Mouse (Mus musculus): Measurements from ENCODE around the gene Gucd1. TPM values are rescaled to one million over a fixed set of nuclear protein-coding genes. Genes with fewer than 3 reads are reported as not detected.

The Gucd1 gene
- polyA plus RNA-seq (2012; rRNA removed; ENCODE audit: low replicate concordance), result 51.6 and 74.4 TPM in 2 replicates

GRCm38 (mm10) chr10:75517758-75518143, at the start of gene Gucd1:
Gene Gucd1 (minus strand): TSS chr10:75517972.

GRCm38 (mm10) chr10:75561071-75561654, 43.4 kb upstream of the Gucd1 start, which contains the start of gene Ggt1:
Gene Ggt1 (plus strand): TSS chr10:75561604.

GRCm38 (mm10) chr10:75559676-75560548, 42.1 kb upstream of the Gucd1 start, which contains the start of gene Lrrc75b:
Gene Lrrc75b (minus strand): TSS chr10:75560330.

GRCm38 (mm10) chr10:75517073-75517757, 557 bp downstream of the Gucd1 start, which contains the start of gene Snrpd3:
Gene Snrpd3 (plus strand): TSS chr10:75517551.

GRCm38 (mm10) chr10:75400958-75401357, 116.8 kb downstream of the Gucd1 start, which contains the start of gene Upb1:
Gene Upb1 (plus strand): TSS chr10:75401115.

GRCm38 (mm10) chr10:75316872-75316907, 201.1 kb downstream of the Gucd1 start, which contains the start of gene Adora2a:
Gene Adora2a (plus strand): TSS chr10:75316877.

Other genes with a start within 250 kb of the Gucd1 start
- 10.3 and 29.2 TPM in 2 replicates for gene Adora2a, start 201.1 kb downstream of the Gucd1 start, polyA plus RNA-seq (2012; rRNA removed; ENCODE audit: low replicate concordance)
- gene Upb1, start 116.9 kb downstream of the Gucd1 start, polyA plus RNA-seq (2012; rRNA removed; ENCODE audit: low replicate concordance), result 0.52 and 1.0 TPM in 2 replicates
- 17.6 and 30.4 TPM in 2 replicates for gene Snrpd3, start 421 bp downstream of the Gucd1 start, polyA plus RNA-seq (2012; rRNA removed; ENCODE audit: low replicate concordance)
- gene Lrrc75b, start 42.4 kb upstream of the Gucd1 start, polyA plus RNA-seq (2012; rRNA removed; ENCODE audit: low replicate concordance), result 0.19 and 1.6 TPM in 2 replicates
- gene Ggt1, start 43.6 kb upstream of the Gucd1 start, polyA plus RNA-seq (2012; rRNA removed; ENCODE audit: low replicate concordance), result 0.26 and 2.4 TPM in 2 replicates
- gene Ggt5, start 71.4 kb upstream of the Gucd1 start, polyA plus RNA-seq (2012; rRNA removed; ENCODE audit: low replicate concordance), result 86.3 and 181 TPM in 2 replicates
- gene Susd2, start 126.0 kb upstream of the Gucd1 start, polyA plus RNA-seq (2012; rRNA removed; ENCODE audit: low replicate concordance), result 10.9 and 26.2 TPM in 2 replicates
- gene Cabin1, start 246.4 kb upstream of the Gucd1 start, polyA plus RNA-seq (2012; rRNA removed; ENCODE audit: low replicate concordance), result 33.4 and 65.4 TPM in 2 replicates